Mouse (Mus musculus): ENCODE results near the gene Spag6.

DNA sequence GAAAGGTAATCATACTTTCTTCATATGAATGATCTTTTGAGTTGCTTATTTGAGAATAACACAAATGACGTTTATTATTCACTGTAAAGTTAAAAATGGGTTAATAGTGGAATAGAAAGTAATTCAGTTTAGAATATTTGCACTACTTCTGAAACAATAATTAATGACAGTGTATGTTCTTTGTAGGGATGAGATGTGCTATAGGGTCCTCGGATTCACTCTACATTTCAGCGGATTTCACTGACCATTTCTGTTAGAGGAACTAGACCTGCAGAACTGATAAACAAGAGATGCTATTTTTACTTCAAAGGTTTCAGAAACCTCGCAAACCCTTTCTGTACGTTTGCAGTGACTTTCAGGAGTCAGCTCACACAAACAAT lies 351 bp upstream of the Spag6 start:
- TF ChIP-seq CTCF (IDR thresholded peaks at IDR 0.05; ENCODE audit: low read depth) (no peak), EP300 (IDR thresholded peaks at IDR 0.05; ENCODE audit: low read depth) (no peak)
